Mouse (Mus musculus) layer of hippocampus, postnatal 10 days (tissue): ENCODE results near the gene Kcnh6. TPM values are rescaled to one million over a fixed set of nuclear protein-coding genes. Genes with fewer than 3 reads are reported as not detected.

ENCODE experiments used
- DNase-seq, 2 experiments: peaks; one replicate each; pipeline ENCODE4 v3.0.0; 2021; ENCODE audit warnings: low spot score in 2 of 2
- long read RNA-seq: library from polyadenylated mRNA; stranded (forward); transcript quantifications from one replicate; pipeline ENCODE4 v2.0.0, GENCODE M21; 2023
- total RNA-seq, 2 experiments: library from RNA; stranded (reverse); gene quantifications; 2 replicates each; pipeline ENCODE4 v1.2.3; 2021

Gene Kcnh6
- under 1 TPM; 0.76 to 0.82 TPM for total RNA-seq
- long read RNA-seq, partial matches to known transcripts: 2 of 3 reads
- long read RNA-seq, other reads (novel, unspliced or antisense): 1 of 3 reads

GRCm38 (mm10) chr11:106007821-106008220, at the start of gene Kcnh6:
Gene Kcnh6 (plus strand): TSS chr11:106008124.
- DNase-seq: peak; percentile 48 to 63

GRCm38 (mm10) chr11:105958566-105958965, 49.4 kb upstream of the Kcnh6 start:
- DNase-seq: no peak

- peak; percentile 50 for DNase-seq
These were observed 48.6 kb upstream of the Kcnh6 start for GRCm38 (mm10) chr11:105959355-105959754.

GRCm38 (mm10) chr11:105964691-105965090, 43.2 kb upstream of the Kcnh6 start:
- DNase-seq: no peak

- no peak for DNase-seq
These were observed 41.6 kb upstream of the Kcnh6 start for GRCm38 (mm10) chr11:105966288-105966687.

GRCm38 (mm10) chr11:105967741-105968574, 40.0 kb upstream of the Kcnh6 start, which contains the start of gene Ace:
Gene Ace (plus strand): TSS chr11:105967945.
- peak in 1 of 2 experiments; percentile 32 for DNase-seq

GRCm38 (mm10) chr11:105968948-105969347, 39.0 kb upstream of the Kcnh6 start:
- no peak for DNase-seq

GRCm38 (mm10) chr11:105969516-105969915, 38.4 kb upstream of the Kcnh6 start:
- DNase-seq: peak in 1 of 2 experiments; percentile 39

GRCm38 (mm10) chr11:105974593-105974992, 33.3 kb upstream of the Kcnh6 start:
- DNase-seq: no peak

- DNase-seq: no peak
These were observed 32.9 kb upstream of the Kcnh6 start for GRCm38 (mm10) chr11:105975050-105975449.

GRCm38 (mm10) chr11:105975636-105976035, 32.3 kb upstream of the Kcnh6 start:
- no peak for DNase-seq

- DNase-seq: no peak
These were observed 29.7 kb upstream of the Kcnh6 start for GRCm38 (mm10) chr11:105978232-105978631.

- no peak for DNase-seq
These were observed 29.3 kb upstream of the Kcnh6 start for GRCm38 (mm10) chr11:105978634-105979033.

- no peak for DNase-seq
These were observed 23.5 kb upstream of the Kcnh6 start for GRCm38 (mm10) chr11:105984452-105984851.

- no peak for DNase-seq
These were observed 20.5 kb upstream of the Kcnh6 start for GRCm38 (mm10) chr11:105987446-105987845.

GRCm38 (mm10) chr11:105989446-105989845, 18.5 kb upstream of the Kcnh6 start:
- DNase-seq: no peak

GRCm38 (mm10) chr11:105990231-105990630, 17.7 kb upstream of the Kcnh6 start:
- no peak for DNase-seq

- no peak for DNase-seq
These were observed 13.5 kb upstream of the Kcnh6 start, which contains the start of gene Ace3 for GRCm38 (mm10) chr11:105994375-105994774. Gene Ace3 (plus strand): TSS chr11:105994675.

GRCm38 (mm10) chr11:106000062-106000461, 7.9 kb upstream of the Kcnh6 start:
- DNase-seq: no peak

- no peak for DNase-seq
These were observed 6.2 kb upstream of the Kcnh6 start for GRCm38 (mm10) chr11:106001718-106002117.

GRCm38 (mm10) chr11:106004576-106004975, 3.3 kb upstream of the Kcnh6 start:
- no peak for DNase-seq

GRCm38 (mm10) chr11:106005970-106006369, 2.0 kb upstream of the Kcnh6 start:
- DNase-seq: no peak

GRCm38 (mm10) chr11:106012711-106013110, 4.8 kb downstream of the Kcnh6 start:
- DNase-seq: no peak
